Mouse (Mus musculus) left cerebral cortex, adult 8-10 months (tissue): ENCODE data around the gene Rps8. TPM values are rescaled to one million over a fixed set of nuclear protein-coding genes. Genes with fewer than 3 reads are reported as not detected.

Source experiments
- DNase-seq, 2 experiments: peaks; one replicate each; pipeline ENCODE4 v3.0.0; 2022; ENCODE audit warnings: low spot score in 2 of 2
- total RNA-seq, 4 experiments: library from RNA; stranded (reverse); gene quantifications; 2 replicates each; pipeline ENCODE4 v1.2.4; 2022

The Rps8 gene
- total RNA-seq, 4 experiments from 2014 or later, result 561 to 608 (median 588) TPM

DNA sequence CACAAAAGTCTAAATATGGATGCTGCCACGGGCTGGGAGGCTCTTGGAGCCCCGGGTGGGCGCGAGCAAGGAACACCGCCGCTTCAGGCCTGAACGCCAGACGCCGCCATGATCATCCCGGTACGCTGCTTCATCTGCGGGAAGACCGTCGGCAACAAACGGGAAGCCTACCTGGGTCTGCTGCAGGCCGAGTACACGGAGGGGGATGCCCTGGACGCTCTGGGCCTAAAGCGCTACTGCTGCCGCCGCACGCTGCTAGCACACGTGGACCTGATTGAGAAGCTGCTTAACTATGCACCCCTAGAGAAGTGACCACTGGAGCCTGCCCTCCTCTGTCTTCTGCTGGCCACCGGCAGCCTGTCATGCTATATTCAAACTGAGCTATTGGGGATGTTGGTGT lies 7.2 kb downstream of the Rps8 start:
- DNase-seq, result no peak

DNA sequence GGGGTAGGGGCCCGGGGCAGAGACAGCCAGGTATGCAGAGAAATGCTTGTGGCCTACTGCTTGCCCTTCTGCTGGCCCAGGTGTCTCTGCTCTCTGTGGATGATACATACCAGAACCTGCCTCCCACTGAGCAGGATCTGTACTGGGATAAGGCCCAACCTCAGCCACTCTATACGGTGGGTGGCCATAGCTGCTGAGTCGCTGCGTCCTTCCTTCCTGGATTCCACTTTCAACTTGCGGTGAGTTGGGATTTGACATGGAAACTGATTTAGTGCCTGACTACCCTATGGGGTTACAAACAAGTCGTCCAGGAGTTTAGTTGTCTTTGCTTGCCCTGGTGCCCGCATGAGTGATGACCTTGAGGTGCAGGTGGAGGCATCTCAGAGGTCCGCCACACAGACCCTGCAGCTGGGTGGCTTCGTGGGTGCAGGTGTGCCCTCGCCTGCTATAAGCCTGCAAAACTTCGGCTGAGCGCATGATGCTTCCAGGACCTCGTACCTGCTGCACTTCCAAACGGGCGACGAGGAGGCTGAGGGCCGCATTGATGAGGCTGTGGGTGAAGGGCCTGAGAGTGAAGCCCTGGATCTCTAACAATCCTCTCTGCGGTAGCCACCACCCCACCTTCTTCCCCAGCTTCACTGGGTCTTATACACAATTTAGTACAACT lies 7.9 kb downstream of the Rps8 start:
- DNase-seq, result no peak

DNA sequence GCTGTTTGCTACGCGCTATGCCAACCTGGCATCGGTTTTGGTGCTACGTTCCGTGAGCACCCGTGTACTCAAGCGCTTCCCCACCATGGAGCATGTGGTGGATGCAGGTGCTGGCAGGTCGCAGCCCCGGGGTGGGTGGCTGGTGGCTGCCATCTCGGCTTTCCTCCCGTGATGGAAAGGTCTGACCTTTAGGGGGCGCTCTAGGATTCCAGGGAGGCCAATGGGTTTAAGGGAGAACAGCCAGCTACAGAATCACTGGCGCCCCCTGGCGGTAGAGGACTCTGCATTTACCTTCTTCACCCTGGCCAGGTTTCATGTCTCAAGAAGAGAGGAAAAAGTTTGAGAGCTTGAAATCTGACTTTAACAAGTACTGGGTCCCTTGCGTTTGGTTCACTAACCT lies 9.9 kb downstream of the Rps8 start:
- DNase-seq, result no peak

DNA sequence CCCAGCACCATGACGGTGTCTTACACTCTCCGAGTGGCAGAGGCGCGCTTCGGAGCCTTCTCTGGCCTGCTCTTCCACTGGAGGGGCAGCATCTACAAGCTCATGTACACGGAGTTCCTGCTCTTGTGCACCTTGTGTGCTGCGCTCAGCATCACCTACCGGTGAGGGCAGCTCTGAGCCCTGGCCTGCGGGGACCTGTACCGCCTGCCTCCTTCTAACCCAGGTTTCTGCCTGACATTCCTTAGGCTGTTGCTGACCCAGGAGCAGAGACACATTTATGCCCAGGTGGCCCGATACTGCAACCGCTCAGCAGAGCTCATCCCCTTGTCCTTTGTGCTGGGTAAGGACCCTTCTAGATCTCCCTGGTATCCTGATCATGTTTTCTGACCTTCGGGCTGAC lies 10.8 kb downstream of the Rps8 start:
- DNase-seq, result no peak

GRCm38 (mm10) chr4:117143023-117143422 lies 13.0 kb downstream of the Rps8 start:
- DNase-seq, result no peak

GRCm38 (mm10) chr4:117140613-117141012 lies 15.4 kb downstream of the Rps8 start:
- no peak for DNase-seq

DNA sequence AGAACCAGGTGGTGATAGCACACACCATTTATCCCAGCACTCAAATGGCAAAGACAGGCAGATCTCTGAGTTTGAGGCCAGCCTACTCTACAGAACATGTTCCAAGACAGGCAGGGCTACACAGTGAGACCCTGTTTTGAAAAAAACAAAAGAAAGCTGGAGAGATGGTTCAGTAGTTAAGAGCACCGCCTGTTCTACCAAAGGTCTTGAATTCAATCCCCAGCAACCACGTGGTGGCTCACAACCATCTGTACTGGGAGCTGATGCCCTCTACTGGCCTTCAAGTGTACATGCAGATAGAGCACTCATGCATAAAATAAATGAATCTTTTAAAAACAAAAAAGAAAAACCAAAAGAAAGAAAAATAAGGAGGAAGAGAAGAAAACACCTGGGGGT lies 16.8 kb downstream of the Rps8 start:
- DNase-seq, result no peak

DNA sequence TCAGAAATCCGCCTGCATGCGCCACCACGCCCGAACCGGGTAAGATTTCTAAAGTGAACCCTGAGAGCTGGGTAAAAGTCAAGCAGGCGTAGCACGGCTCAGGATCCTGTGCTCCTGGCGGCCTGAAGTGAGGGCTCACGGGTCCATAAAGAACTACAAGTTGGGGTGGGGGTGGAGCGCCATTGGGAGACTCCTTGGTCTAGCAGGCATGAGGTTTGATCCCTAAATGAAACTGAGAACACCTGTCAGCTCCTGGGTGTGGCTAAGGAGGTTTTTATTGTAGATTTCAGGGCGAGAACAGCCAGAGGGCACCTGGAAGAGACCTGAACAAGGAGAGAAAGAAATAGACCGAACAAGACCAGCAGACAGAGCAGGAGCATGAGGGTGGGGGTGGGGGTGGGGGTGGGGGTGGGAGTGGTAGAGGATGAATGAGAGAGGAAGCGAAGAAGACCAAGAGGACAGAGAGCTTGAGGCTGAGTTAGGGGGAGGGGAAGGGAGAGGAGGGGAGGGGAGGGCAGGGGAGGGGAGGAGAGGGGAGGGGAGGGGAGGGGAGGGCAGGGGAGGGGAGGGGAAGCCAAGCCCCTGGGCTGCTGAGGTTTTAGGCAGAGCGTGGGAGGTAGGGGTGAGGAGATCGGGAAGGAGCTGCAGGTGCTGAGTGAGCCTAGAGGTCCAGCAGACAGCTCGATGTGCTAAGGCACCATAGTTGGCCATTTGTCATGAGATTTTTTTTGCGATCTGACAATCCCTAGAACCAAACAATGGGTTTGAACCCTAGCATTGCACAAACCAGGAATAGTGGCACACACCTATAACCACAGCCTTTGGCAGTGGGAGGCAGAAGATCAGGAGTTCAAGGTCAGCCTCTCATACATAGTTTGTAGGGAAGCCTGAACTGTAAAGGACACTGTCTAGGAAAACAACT lies 17.5 kb downstream of the Rps8 start:
- DNase-seq, result no peak

GRCm38 (mm10) chr4:117136034-117136433 lies 20.0 kb downstream of the Rps8 start:
- no peak for DNase-seq

DNA sequence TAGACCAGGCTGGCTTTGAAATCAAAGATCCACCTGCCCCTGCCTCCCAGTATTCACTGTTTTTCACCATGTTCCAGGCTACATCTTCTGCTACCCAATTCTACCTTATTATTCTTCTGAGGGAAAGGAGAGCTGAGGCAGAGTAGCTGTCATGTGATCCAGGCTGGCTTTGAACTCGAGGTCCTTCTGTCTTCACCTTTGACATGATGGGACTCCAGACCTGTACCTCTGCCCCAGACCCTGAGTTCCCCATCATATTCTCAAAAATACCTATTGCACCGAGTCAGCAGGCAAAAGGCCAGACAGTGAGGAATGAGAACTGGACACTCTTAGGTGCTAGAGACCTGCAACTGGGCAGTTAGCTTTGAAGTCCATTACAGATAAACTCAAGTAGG lies 21.4 kb downstream of the Rps8 start:
- no peak for DNase-seq

GRCm38 (mm10) chr4:117133817-117134600 lies 22.0 kb downstream of the Rps8 start, which contains the start of gene Plk3:
Plk3 (minus strand) TSS chr4:117133963.
- DNase-seq, result peak; percentile 96

- DNase-seq, result no peak
These were observed 22.7 kb downstream of the Rps8 start for GRCm38 (mm10) chr4:117133366-117133796.

DNA sequence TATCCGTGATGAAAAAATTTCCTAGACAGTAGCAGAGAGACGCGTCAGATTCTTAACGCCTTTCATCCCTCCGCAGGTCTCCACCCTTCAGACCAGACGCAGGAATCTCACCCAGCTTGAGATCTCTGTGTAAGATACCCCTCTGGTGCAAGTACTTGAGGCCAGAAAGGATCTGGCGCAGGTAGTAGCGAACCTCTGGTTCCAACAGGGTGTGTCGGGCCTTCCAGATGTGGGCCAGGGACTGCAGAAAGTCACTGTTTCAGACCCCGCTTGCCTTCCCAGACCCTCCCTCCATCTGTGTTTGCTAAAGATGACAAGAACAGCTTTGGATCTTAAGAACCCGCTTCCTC lies 23.3 kb downstream of the Rps8 start:
- no peak for DNase-seq

- DNase-seq, result no peak
These were observed 23.9 kb downstream of the Rps8 start for GRCm38 (mm10) chr4:117131890-117132793.

GRCm38 (mm10) chr4:117131198-117131597 lies 24.8 kb downstream of the Rps8 start:
- DNase-seq, result no peak

DNA sequence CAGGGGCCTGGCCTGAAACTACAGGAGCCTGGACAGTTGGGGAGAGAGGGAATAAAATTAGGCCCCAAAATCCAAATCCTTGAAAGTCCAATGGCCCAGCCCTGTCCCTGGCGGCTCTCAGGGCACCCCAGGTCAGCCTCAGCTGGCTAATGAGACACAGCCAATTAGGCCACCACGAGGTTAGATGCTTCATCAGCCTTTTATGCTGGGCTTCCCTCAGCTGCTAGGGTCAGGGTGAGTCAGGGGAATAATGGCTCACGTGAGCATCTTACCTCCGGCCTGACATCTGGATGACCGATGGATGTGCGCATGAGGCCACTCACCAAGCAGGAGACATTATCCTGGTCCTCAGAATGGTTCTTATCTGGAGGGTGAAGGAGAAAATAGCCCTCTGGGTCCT lies 25.3 kb downstream of the Rps8 start:
- DNase-seq, result no peak

GRCm38 (mm10) chr4:117127991-117128686 lies 27.9 kb downstream of the Rps8 start:
- no peak for DNase-seq

- DNase-seq, result no peak
These were observed 29.3 kb downstream of the Rps8 start, which contains the start of gene Tctex1d4 for GRCm38 (mm10) chr4:117126675-117127290. Tctex1d4 (plus strand) TSS chr4:117126794.

DNA sequence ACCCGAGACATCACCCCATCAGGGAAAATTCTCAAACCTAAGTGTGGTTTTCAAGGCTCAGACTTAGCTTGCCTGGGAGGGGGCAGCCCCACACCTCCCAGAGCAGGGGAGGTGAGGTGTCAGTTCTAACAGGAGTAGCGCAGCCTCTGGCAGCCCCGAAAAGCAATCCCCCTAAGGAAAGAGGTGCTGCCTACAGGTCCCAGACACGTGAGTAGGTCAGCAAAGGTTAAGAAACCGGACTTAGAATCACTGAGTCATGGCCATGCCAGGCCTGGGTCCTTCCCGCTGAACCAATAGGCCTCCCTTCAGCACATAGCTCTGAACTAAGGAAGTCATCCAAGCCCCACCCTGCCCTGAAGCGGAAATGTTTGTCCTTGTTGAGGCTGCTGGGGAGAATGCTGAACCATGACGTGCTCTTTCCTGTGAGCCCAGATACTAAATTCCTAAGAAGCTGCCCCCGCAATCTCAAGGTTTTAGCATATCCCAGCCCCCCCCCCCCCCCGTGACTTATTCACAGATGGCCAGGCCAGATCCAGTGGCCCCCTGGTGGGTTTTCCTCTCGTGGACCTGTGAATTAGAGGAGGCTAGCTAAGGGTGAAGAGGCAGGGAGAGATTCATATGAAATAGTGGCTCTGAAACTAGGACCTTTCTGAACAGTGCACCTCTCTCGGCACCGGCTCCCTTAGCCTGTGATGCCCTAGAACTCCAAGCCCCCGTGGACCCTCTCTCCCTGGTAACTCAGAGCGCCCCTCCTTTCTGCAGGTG lies 30.0 kb downstream of the Rps8 start:
- no peak for DNase-seq
